Mouse (Mus musculus) CH12.LX (cell line): ENCODE results near the gene Brd2. TPM values are rescaled to one million over a fixed set of nuclear protein-coding genes. Genes with fewer than 3 reads are reported as not detected.
A peak's percentile ranks its signal among the peaks of the same experiment; 100 is the strongest.

Experiments used
- DNase-seq: peaks from one replicate; pipeline ENCODE4 v3.0.0-alpha.2; 2013; ENCODE audit errors: extremely low read depth
- H3K27ac ChIP-seq: 2 replicates; pipeline ENCODE4 v1.5.1; 2012; ENCODE audit warnings: low read depth, mild to moderate bottlenecking, control low read depth, moderate library complexity; ENCODE audit not compliant: insufficient read depth
- H3K27me3 ChIP-seq: replicated peaks from 2 replicates; pipeline ENCODE3; 2012; ENCODE audit warnings: inconsistent platforms
- H3K36me3 ChIP-seq, 2 experiments: replicated peaks in 1 of 2; 2 replicates each; pipeline versions ENCODE3 to v1.6.1; 2012; ENCODE audit warnings: inconsistent platforms in 1 of 2, low read length in 1 of 2, mild to moderate bottlenecking in 1 of 2, mixed read lengths in 1 of 2, moderate library complexity in 1 of 2; ENCODE audit not compliant: control insufficient read depth in 1 of 2, insufficient read depth in 1 of 2
- H3K4me1 ChIP-seq, 2 experiments: 2 replicates each; pipeline ENCODE4 v1.6.1; 2012; ENCODE audit warnings: inconsistent platforms in 1 of 2, moderate library complexity in 1 of 2; ENCODE audit not compliant: insufficient read depth in 2 of 2, control insufficient read depth in 1 of 2
- H3K4me2 ChIP-seq: 2 replicates; pipeline ENCODE4 v1.6.1; 2012; ENCODE audit warnings: low read depth, mild to moderate bottlenecking, control low read depth; ENCODE audit not compliant: poor library complexity, insufficient read depth, severe bottlenecking
- H3K4me3 ChIP-seq, 3 experiments: fragments of 150-350 bp in 1 of 3; sonication (generic) in 1 of 3; replicated peaks in 1 of 3; 2 replicates each; pipeline versions ENCODE3 to v1.5.1; 2011 to 2012; ENCODE audit warnings: low read depth in 2 of 3, low read length in 2 of 3, mild to moderate bottlenecking in 2 of 3, moderate library complexity in 2 of 3, control low read depth in 1 of 3, improper control_type of control experiment in 1 of 3, inconsistent platforms in 1 of 3, mixed read lengths in 1 of 3; ENCODE audit not compliant: poor library complexity in 1 of 3
- H3K79me2 ChIP-seq: replicated peaks from 2 replicates; pipeline ENCODE4 v1.6.1; 2012; ENCODE audit warnings: mild to moderate bottlenecking, moderate library complexity; ENCODE audit not compliant: control insufficient read depth, poor library complexity, insufficient read depth, severe bottlenecking; ENCODE audit errors: extremely low read depth
- H3K9ac ChIP-seq: 2 replicates; pipeline ENCODE4 v1.6.1; 2012; ENCODE audit warnings: low read depth, mild to moderate bottlenecking, control low read depth, moderate library complexity; ENCODE audit not compliant: insufficient read depth
- H3K9me3 ChIP-seq: replicated peaks from 2 replicates; pipeline ENCODE3; 2012; ENCODE audit warnings: low read length, inconsistent platforms, mixed read lengths
- BHLHE40 ChIP-seq: IDR thresholded peaks from 2 replicates; pipeline ENCODE4 v1.6.1; 2011; ENCODE audit warnings: mild to moderate bottlenecking, low read depth, low read length, improper control_type of control experiment
- CHD1 ChIP-seq: IDR thresholded peaks from 2 replicates; pipeline ENCODE4 v1.6.1; 2012; ENCODE audit warnings: low read depth, low read length, improper control_type of control experiment, inconsistent platforms
- CTCF ChIP-seq, 2 experiments: IDR thresholded peaks in 1 of 2; conservative IDR thresholded peaks in 1 of 2; 2 replicates each; pipeline ENCODE4 v1.5.1; 2011 to 2012; ENCODE audit warnings: low read depth in 2 of 2, low read length in 2 of 2, improper control_type of control experiment in 1 of 2, inconsistent platforms in 1 of 2, mild to moderate bottlenecking in 1 of 2, moderate library complexity in 1 of 2
- EP300 ChIP-seq: IDR thresholded peaks from 2 replicates; pipeline ENCODE4 v1.6.1; 2011; ENCODE audit warnings: low read length, improper control_type of control experiment
- IRF4 ChIP-seq: IDR thresholded peaks from 2 replicates; pipeline ENCODE4 v1.6.1; 2014; ENCODE audit warnings: low read depth, mild to moderate bottlenecking, inconsistent platforms, low read length, improper control_type of control experiment
- JUND ChIP-seq: conservative IDR thresholded peaks from 2 replicates; pipeline ENCODE4 v1.6.1; 2011; ENCODE audit warnings: low read depth, low read length, improper control_type of control experiment
- MEF2A ChIP-seq: IDR thresholded peaks from 2 replicates; pipeline ENCODE4 v1.6.1; 2014; ENCODE audit warnings: low read depth, mild to moderate bottlenecking, inconsistent platforms, low read length, improper control_type of control experiment, borderline replicate concordance
- POLR2A ChIP-seq: IDR thresholded peaks from 2 replicates; pipeline ENCODE4 v1.6.1; 2011; ENCODE audit warnings: low read depth, mild to moderate bottlenecking, improper control_type of control experiment, low read length
- POLR2AphosphoS2 ChIP-seq: IDR thresholded peaks from 2 replicates; pipeline ENCODE4 v1.6.1; 2011; ENCODE audit warnings: low read depth, low read length, improper control_type of control experiment
- RAD21 ChIP-seq: IDR thresholded peaks from 2 replicates; pipeline ENCODE4 v1.6.1; 2011; ENCODE audit warnings: low read depth, mild to moderate bottlenecking, low read length, improper control_type of control experiment, moderate library complexity
- SIN3A ChIP-seq: IDR thresholded peaks from 2 replicates; pipeline ENCODE4 v1.6.1; 2012; ENCODE audit warnings: low read length, improper control_type of control experiment, inconsistent platforms
- SMC3 ChIP-seq: IDR thresholded peaks from 2 replicates; pipeline ENCODE4 v1.6.1; 2011; ENCODE audit warnings: low read depth, low read length, improper control_type of control experiment
- UBTF ChIP-seq: IDR thresholded peaks from 2 replicates; pipeline ENCODE4 v1.6.1; 2012; ENCODE audit warnings: low read depth, mild to moderate bottlenecking, inconsistent platforms, low read length, improper control_type of control experiment, moderate library complexity
- ZC3H11A ChIP-seq: IDR thresholded peaks from 2 replicates; pipeline ENCODE4 v1.6.1; 2012; ENCODE audit warnings: low read depth, mild to moderate bottlenecking, inconsistent platforms, low read length, improper control_type of control experiment
- ZKSCAN1 ChIP-seq: IDR thresholded peaks from 2 replicates; pipeline ENCODE4 v1.6.1; 2012; ENCODE audit warnings: low read depth, inconsistent platforms, low read length, improper control_type of control experiment, borderline replicate concordance
- ZMIZ1 ChIP-seq: IDR thresholded peaks from 2 replicates; pipeline ENCODE4 v1.6.1; 2012; ENCODE audit warnings: low read depth, mild to moderate bottlenecking, inconsistent platforms, low read length, improper control_type of control experiment
- ZNF384 ChIP-seq: IDR thresholded peaks from 2 replicates; pipeline ENCODE4 v1.6.1; 2012; ENCODE audit warnings: low read depth, low read length, improper control_type of control experiment, inconsistent platforms
- dilution Hi-C: fragments of 300-500 bp; cut with MboI; formaldehyde crosslinking; loops from 2 replicates; pipeline ENCODE4 v1.14.3; 2020; ENCODE audit warnings: low sequenced_read_pairs; ENCODE audit not compliant: extremely low pct_unique_long_range_greater_than_20kb, extremely low pct_ligation_motif_present
- in situ Hi-C: fragments of 300-500 bp; cut with MboI; formaldehyde crosslinking; loops from 3 replicates; pipeline ENCODE4 v1.14.3; 2019; ENCODE audit warnings: low sequenced_read_pairs, low pct_ligation_motif_present, low pct_unique_long_range_greater_than_20kb, mixed read lengths
- polyA plus RNA-seq: library from polyadenylated mRNA; unstranded; fragments of >175 nt; gene quantifications from 2 replicates; pipeline ENCODE4 v1.2.1, GENCODE M21; 2012; ENCODE audit warnings: low read depth; ENCODE audit not compliant: insufficient read length
- total RNA-seq, 2 experiments: library from RNA; depleted of rRNA; stranded (reverse); fragments of 300-350 nt in 1 of 2; fragments of >200 nt in 1 of 2; gene quantifications; 2 replicates each; pipeline ENCODE4 v1.2.3; 2012 to 2014

The Brd2 gene
- total and polyA plus RNA-seq, 3 experiments: 101 to 247 (median 141) TPM

DNA sequence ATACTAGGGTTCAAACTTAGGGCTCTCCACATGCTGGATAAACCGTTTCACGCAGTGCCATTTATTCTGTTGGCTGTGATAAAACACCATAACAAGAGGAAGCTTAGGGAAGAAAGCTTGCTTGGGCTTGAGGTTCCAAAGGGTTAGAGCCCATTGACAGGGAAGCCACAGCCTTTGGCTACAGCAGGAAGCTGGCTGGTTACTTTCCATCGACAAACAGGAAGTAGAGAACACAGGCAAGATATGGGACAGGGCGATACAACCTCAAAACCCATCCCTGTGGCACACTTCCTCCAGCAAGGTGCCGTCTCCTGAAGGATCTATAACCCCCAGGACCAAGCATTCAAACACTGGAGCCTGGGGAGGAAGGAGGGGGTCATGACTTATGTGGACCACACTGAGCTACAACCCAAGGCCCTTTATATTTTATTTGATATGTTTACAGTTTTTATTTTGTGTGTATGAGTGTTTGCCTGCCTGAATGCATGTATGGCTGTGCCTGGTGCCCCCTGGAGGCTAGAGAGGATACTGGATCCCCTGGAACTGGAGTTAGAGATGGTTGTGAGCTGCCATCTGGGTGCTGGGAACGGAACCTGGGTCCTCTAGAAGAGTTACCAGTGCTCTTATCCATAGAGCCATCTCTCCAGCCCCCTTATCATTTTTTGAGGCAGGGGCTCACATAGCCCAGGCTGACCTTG is 42.7 kb upstream of the Brd2 start:
- no peak overlapping the region for H3K4me2 ChIP-seq
- H3K79me2 ChIP-seq: no peaks in the 10 kb centered on the region; the same call in 1 of the 2 replicates
- peaks cover 0 to 24% of the 10 kb centered on the region in 2 experiments for H3K36me3 ChIP-seq
- H3K27ac ChIP-seq: no peak overlapping the region
- no peak for DNase-seq
- dilution Hi-C loops (no loop called here), in situ Hi-C loops (no loop called here)
- H3K9ac ChIP-seq: no peak overlapping the region
- no peak overlapping the region for H3K4me3 ChIP-seq
- peaks cover 6% of the 10 kb centered on the region for H3K9me3 ChIP-seq
- TF ChIP-seq EP300 (no peak), ZC3H11A (no peak), BHLHE40 (no peak), SMC3 (peak; percentile 40), CTCF (conservative IDR thresholded peaks at IDR 0.05 in 1 of 2, IDR thresholded peaks at IDR 0.05 in 1 of 2; ENCODE audit: low read depth in 2 of 2, low read length in 2 of 2) (peak in 1 of 2 experiments; percentile 58; a peak in 2 of 4 replicates), UBTF (no peak), MEF2A (no peak), IRF4 (no peak), JUND (no peak), RAD21 (peak; percentile 25), CHD1 (no peak), POLR2A (no peak), SIN3A (no peak), ZKSCAN1 (no peak)
- peaks cover 0 to 4% of the 10 kb centered on the region in 2 experiments; a peak in 2 of 4 replicates for H3K4me1 ChIP-seq
- H3K27me3 ChIP-seq: no peaks in the 10 kb centered on the region

DNA sequence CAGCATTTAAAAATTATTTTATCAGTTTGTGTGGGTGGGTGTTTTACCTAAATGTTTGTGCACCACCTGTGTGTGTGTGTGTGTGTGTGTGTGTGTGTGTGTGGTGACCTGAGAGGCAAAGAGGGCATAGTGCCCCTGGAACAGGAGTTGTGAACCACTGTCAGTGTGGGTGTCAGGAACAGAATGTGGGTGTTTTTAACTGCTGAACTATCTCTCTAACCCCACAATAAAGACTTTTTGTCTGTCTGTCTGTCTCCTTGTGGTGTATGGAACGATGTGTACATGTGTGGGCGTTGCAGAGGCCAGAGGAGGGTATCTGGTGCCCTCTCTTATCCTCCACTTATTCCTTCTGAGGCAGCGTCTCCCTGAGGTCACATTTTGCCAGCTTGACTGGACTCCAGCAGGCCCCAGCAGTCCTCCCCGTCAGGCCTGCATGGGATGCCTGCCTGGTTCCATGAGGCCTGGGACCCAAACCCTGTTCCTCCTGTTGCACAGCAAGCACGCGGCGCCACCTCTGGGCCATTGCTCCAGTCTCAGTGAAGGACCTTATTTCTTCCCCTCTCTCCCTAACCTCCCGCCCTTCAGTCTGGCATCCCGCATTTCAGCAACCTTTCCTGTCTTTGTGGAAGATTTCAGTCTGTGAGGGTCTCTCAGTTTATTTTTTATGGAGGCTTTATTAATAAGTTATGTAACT is 41.9 kb upstream of the Brd2 start:
- no peak overlapping the region for H3K4me2 ChIP-seq
- H3K4me1 ChIP-seq: peaks cover 0 to 4% of the 10 kb centered on the region in 2 experiments; a peak in 2 of 4 replicates
- H3K27ac ChIP-seq: no peak overlapping the region
- no peak for TF ChIP-seq CHD1
- TF ChIP-seq POLR2A: peak; percentile 24; the same call in 1 of the 2 replicates
- no peak for TF ChIP-seq ZMIZ1
- TF ChIP-seq RAD21: peak; percentile 71
- TF ChIP-seq POLR2AphosphoS2: no peak
- peak; percentile 35 for TF ChIP-seq ZC3H11A
- peak; percentile 79 for TF ChIP-seq SMC3
- TF ChIP-seq ZNF384: no peak
- TF ChIP-seq CTCF (conservative IDR thresholded peaks at IDR 0.05 in 1 of 2, IDR thresholded peaks at IDR 0.05 in 1 of 2; ENCODE audit: low read depth in 2 of 2, low read length in 2 of 2): peak in 1 of 2 experiments; percentile 77; a peak in 3 of 4 replicates
- no peak for DNase-seq
- peaks cover 6% of the 10 kb centered on the region for H3K9me3 ChIP-seq
- dilution Hi-C loops (no loop called here), in situ Hi-C loops (loop anchor here (5.0 kb wide), 2 partner anchors 37 to 72 kb away; partner anchors contain the start of gene H2-Oa)
- peaks cover 3 to 31% of the 10 kb centered on the region in 2 experiments for H3K36me3 ChIP-seq
- no peak overlapping the region for H3K4me3 ChIP-seq
- H3K9ac ChIP-seq: no peak overlapping the region
- no peaks in the 10 kb centered on the region; the same call in 1 of the 2 replicates for H3K79me2 ChIP-seq
- H3K27me3 ChIP-seq: no peaks in the 10 kb centered on the region
